Mouse (Mus musculus) brain, embryonic 14.5 days (tissue): ENCODE measurements around the gene Arhgef39. TPM values are rescaled to one million over a fixed set of nuclear protein-coding genes. Genes with fewer than 3 reads are reported as not detected.
"Not testable (repeated sequence)": the region's sequence is repeated elsewhere in the genome, so short reads cannot be mapped to it uniquely, and the experiment has no call there.

Source experiments
- DNase-seq: peaks from one replicate; pipeline ENCODE4 v3.0.0-alpha.2; 2011; ENCODE audit warnings: low read depth
- CTCF ChIP-seq: fragments of 200-500 bp; IDR thresholded peaks from 2 replicates; pipeline ENCODE4 v1.5.1; 2012; ENCODE audit warnings: inconsistent platforms, mild to moderate bottlenecking, moderate library complexity, borderline replicate concordance; ENCODE audit not compliant: insufficient read depth, insufficient read length; ENCODE audit errors: extremely low read depth
- POLR2A ChIP-seq: fragments of 200-500 bp; IDR thresholded peaks from 2 replicates; pipeline ENCODE4 v1.6.1; 2012; ENCODE audit warnings: mild to moderate bottlenecking, inconsistent platforms, borderline replicate concordance; ENCODE audit not compliant: poor library complexity, insufficient read depth, insufficient read length, severe bottlenecking; ENCODE audit errors: extremely low read depth
- polyA plus RNA-seq: library from polyadenylated mRNA; depleted of rRNA; stranded (reverse); fragments of >200 nt; gene quantifications from 2 replicates; pipeline ENCODE4 v1.2.3, GENCODE M21; 2012

Arhgef39 gene
- polyA plus RNA-seq, 1 experiment: 19.5 TPM

DNA sequence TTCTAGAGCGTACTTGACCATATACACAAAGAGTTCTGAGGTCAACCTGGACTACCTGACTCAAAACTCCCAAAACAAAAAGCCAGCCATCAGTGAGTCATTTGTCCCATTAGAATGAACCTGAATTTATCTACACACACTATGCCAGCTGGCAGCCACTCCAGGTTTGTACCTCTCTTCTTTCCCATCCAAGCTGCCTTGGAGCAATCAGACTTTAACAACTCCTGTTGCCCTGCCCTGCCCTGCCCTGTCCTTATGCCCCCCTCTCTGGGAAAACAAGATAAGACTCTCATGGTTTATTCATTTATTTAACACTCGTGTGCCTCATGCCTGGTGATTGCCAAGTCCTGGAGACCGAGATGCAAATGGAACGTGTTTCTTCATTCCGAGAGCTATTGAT lies 8.7 kb downstream of the Arhgef39 start:
- DNase-seq: no peak
- TF ChIP-seq POLR2A (no peak), CTCF (no peak)

DNA sequence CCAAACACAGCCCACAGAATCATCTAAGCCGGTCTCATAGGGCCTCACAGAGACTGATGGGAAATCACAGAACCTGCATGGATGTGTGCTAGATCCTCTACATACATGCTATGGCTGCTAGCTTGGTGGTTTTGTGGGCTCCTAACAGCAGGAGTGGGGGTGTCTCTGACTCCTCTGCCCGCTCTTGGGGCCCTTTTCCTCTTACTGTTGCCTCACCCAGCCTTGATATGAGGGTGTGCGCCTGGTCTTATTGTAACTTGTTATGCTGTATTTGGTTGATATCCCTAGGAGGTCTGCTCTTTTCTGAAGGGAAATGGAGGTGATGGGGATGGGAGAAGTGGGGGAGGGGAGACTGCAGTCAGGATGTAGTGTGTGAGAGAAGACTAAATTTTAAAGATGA lies 9.9 kb downstream of the Arhgef39 start:
- DNase-seq: no peak
- TF ChIP-seq CTCF (no peak), POLR2A (no peak)

DNA sequence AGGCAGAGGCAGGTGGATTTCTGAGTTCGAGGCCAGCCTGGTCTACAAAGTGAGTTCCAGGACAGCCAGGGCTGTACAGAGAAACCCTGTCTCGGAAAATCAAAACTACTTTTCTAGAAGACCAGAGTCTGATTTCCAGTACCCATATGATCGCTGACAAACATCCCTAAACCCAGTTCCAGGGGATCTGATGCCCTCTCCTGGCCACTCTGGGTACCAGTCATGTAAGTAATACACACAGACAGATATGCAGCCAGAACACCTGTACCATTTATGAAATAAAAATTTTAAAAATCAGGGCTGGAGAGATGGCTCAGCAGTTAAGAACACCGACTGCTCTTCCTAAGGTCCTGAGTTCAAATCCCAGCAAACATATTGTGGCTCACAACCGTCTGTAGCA lies 13.8 kb downstream of the Arhgef39 start:
- DNase-seq: not testable (repeated sequence)

GRCm38 (mm10) chr4:43483535-43484091 lies 15.9 kb downstream of the Arhgef39 start, which contains the start of gene Sit1:
Sit1 (minus strand) TSS chr4:43483734.
- DNase-seq: no peak
- no peak for TF ChIP-seq POLR2A
- TF ChIP-seq CTCF: no peak

DNA sequence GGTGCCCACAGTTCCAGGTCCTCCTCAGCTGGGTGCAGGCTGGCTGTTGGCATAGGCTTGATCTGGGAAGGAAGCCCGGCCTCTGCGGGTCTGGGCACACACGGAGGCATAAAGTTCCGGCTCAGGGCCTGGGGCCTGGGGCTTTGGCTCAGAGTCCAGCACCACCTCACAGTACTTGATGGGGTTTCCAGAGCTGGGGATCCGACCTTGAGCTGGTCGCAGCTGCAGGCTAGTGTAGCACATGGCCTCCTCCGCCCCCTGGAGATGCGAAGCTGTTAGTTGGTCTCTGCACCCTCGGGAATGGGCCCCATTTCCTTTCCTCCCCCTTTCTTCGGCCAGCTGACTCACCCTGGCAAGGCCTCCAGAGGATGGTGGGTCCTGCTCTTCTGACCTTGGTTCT lies 16.9 kb downstream of the Arhgef39 start:
- no peak for DNase-seq
- no peak for TF ChIP-seq CTCF
- TF ChIP-seq POLR2A: no peak

- TF ChIP-seq POLR2A (no peak), CTCF (no peak)
- no peak for DNase-seq
Observed at GRCm38 (mm10) chr4:43481894-43482456, 17.5 kb downstream of the Arhgef39 start.

DNA sequence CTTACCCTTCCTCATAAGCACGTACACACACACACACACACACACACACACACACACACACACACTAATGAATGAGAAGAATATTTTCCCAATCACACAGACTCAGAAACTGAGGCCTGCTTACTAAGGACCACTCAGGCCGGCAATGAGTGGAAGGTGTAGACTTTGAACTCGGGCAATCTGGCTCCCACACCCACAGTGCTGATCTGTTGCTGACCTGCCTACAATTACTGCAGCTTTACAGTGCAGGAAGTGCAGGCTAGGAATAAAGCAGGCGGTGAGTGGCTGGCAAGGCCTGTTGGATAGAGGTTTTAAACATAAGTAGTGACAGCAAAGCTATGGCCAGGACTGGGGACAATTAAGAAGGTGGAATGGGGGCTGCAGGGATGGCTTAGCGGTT lies 18.5 kb downstream of the Arhgef39 start:
- no peak for DNase-seq
- TF ChIP-seq POLR2A: no peak
- no peak for TF ChIP-seq CTCF

- TF ChIP-seq CTCF (peak; percentile 46; the same call in 1 of the 2 replicates), POLR2A (no peak)
- peak; percentile 59 for DNase-seq
Observed at GRCm38 (mm10) chr4:43478906-43479832, 20.3 kb downstream of the Arhgef39 start.

DNA sequence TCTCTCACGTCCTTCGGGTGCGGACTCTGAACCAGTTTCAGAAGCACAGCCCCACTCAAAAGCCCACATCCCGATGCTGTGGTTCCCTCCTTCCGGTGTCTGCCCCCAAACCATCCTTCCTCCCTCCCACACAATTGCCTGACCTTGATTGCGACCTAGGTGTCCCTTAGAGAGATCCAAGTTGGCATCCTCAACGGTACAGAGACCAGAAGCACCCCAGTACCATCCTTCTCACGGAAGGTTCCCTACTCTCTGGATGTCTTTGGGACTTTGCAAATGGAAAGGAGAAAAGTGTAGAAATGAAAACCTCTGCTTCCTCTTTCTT lies 21.0 kb downstream of the Arhgef39 start:
- no peak for TF ChIP-seq POLR2A
- TF ChIP-seq CTCF: no peak
- DNase-seq: no peak

- peak; percentile 96 for DNase-seq
- no peak for TF ChIP-seq POLR2A
- TF ChIP-seq CTCF: peak; percentile 48; the same call in 1 of the 2 replicates
Observed at GRCm38 (mm10) chr4:43477857-43478533, 21.5 kb downstream of the Arhgef39 start.

DNA sequence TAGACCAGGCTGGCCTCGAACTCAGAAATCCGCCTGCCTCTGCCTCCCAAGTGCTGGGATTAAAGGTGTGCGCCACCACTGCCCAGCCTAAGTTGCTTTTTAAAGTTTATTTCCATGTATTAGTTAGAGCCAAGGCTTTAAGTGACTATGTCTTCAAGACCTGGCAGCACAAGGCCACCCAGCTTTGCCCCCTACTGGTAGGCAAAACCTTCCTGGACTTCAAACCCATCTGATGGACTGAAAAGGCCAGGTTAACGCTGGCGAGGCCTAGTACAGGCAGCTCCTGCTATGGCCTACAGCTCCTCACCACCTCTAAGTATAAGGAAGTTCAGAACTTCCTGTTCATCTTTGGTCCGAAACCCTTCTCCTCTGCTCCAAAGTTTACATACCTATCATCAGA lies 22.9 kb downstream of the Arhgef39 start:
- TF ChIP-seq CTCF (no peak), POLR2A (no peak)
- DNase-seq: no peak

- no peak for DNase-seq
- TF ChIP-seq POLR2A (no peak), CTCF (no peak)
Observed at GRCm38 (mm10) chr4:43473636-43474035, 25.9 kb downstream of the Arhgef39 start.
